Mouse (Mus musculus): ENCODE measurements around the gene Stk32b.
A peak's percentile ranks its signal among the peaks of the same experiment; 100 is the strongest.

The Stk32b gene

GRCm38 (mm10) chr5:37716505-37717372 is at the start of gene Stk32b:
Gene Stk32b (minus strand): TSS chr5:37717171.
- peak; percentile 95 for DNase-seq

- DNase-seq = peak; percentile 83
These were observed 48.9 kb upstream of the Stk32b start for GRCm38 (mm10) chr5:37765851-37766250.

- peak; percentile 95 for DNase-seq
These were observed 45.1 kb upstream of the Stk32b start for GRCm38 (mm10) chr5:37762046-37762445.

- no peak for DNase-seq
These were observed 36.4 kb upstream of the Stk32b start for GRCm38 (mm10) chr5:37753366-37753765.

- peak; percentile 94 for DNase-seq
These were observed 35.3 kb upstream of the Stk32b start for GRCm38 (mm10) chr5:37752027-37752967.

- DNase-seq = no peak
These were observed 27.1 kb upstream of the Stk32b start for GRCm38 (mm10) chr5:37743889-37744707.

- DNase-seq = peak; percentile 83
These were observed 19.2 kb upstream of the Stk32b start for GRCm38 (mm10) chr5:37736213-37736612.

GRCm38 (mm10) chr5:37735224-37735623 is 18.3 kb upstream of the Stk32b start, which contains the start of gene Cytl1:
Gene Cytl1 (plus strand): TSS chr5:37735519.
- peak; percentile 96 for DNase-seq

GRCm38 (mm10) chr5:37730781-37731180 is 13.8 kb upstream of the Stk32b start:
- peak; percentile 98 for DNase-seq

- DNase-seq = peak; percentile 95
These were observed 8.4 kb upstream of the Stk32b start for GRCm38 (mm10) chr5:37725220-37725886.

- DNase-seq = no peak
These were observed 3.7 kb upstream of the Stk32b start for GRCm38 (mm10) chr5:37720670-37721069.

GRCm38 (mm10) chr5:37717384-37717963 is 503 bp upstream of the Stk32b start:
- peak; percentile 91 for DNase-seq

GRCm38 (mm10) chr5:37709257-37709904 is 7.6 kb downstream of the Stk32b start:
- DNase-seq = peak; percentile 59

GRCm38 (mm10) chr5:37708124-37708523 is 8.8 kb downstream of the Stk32b start:
- DNase-seq = peak; percentile 43

- no peak for DNase-seq
These were observed 12.0 kb downstream of the Stk32b start for GRCm38 (mm10) chr5:37704962-37705361.

- peak; percentile 88 for DNase-seq
These were observed 17.2 kb downstream of the Stk32b start for GRCm38 (mm10) chr5:37699757-37700156.

- DNase-seq = peak; percentile 58
These were observed 19.7 kb downstream of the Stk32b start for GRCm38 (mm10) chr5:37697286-37697685.

- DNase-seq = peak; percentile 12
These were observed 21.2 kb downstream of the Stk32b start for GRCm38 (mm10) chr5:37695773-37696172.

- DNase-seq = no peak
These were observed 24.2 kb downstream of the Stk32b start for GRCm38 (mm10) chr5:37692759-37693158.

GRCm38 (mm10) chr5:37670781-37671180 is 46.2 kb downstream of the Stk32b start:
- peak; percentile 57 for DNase-seq

GRCm38 (mm10) chr5:37664962-37665361 is 52.0 kb downstream of the Stk32b start:
- DNase-seq = peak; percentile 75

All from heart, adult 11 months (tissue).